Mouse (Mus musculus): ENCODE results near the gene Glis2.

Glis2 gene

GRCm38 (mm10) chr16:4603453-4603837, 8.9 kb downstream of the Glis2 start:
- DNase-seq (ENCODE audit: low spot score in 2 of 2) = no peak

DNA sequence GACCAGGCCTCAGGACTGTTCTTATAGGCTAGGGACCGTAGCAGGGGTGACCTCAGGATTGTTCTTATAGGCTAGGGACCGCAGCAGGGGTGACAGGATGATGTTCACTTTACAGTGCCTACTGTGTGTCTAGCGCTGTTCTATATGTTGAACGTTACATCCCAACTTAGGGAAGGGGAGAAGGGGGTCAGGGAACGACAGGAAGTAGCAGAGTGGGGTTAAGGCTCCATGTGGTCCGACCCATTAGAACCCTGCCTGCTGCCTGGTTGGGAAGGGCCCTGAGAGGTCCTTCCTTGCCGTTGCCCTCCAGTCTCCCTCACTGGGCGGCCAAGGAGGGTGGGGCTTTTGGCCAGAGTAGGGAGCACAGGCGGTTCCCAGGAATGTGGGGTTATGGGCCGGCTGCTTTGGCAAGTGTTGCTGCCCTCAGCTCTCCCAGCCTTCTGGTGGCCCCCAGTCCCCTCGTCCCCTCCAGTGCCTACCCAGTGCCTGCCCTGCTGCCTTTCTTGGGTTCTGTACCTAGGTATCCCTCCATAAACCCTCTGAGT, 9.9 kb downstream of the Glis2 start:
- DNase-seq (ENCODE audit: low spot score in 2 of 2) = no peak

- DNase-seq (ENCODE audit: low spot score in 2 of 2) = no peak
These were observed 11.1 kb downstream of the Glis2 start for GRCm38 (mm10) chr16:4605514-4606131.

GRCm38 (mm10) chr16:4606431-4607084, 12.0 kb downstream of the Glis2 start:
- no peak for DNase-seq (ENCODE audit: low spot score in 2 of 2)

DNA sequence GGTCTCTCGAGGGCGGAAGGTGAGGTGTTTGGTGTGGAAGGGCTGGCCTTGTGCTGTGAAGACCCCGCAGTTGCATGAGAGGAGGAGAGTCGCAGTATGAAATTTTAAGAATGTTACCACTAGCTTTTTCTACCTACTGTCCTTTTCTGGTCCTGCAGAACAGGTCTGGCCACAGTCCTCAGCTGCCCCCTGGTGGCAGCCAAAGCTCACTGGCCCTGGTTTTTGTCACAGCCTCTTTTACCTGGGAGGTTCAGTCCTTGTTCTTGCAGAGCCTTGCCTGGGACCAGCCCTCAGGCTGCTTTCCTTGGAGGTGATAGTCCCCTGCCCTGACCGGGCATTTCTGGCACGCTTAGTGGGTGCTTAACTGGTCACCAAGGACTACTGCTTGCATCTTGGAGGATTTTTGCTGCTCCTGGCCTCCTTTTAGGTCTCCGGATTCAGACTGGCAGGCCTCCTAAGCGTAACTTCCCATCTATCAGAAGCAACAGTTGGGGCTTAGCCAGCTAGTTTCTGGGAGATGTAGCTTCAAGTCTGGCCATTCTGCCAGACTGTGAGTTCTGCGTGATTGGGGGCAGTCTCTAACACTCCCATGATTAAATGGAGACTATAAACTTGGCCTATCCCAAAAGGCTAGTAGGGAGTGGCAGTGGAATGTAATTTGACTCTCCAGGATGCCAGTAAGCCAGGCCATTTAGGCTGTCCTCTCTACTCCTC, 13.5 kb downstream of the Glis2 start:
- DNase-seq (ENCODE audit: low spot score in 2 of 2) = peak; percentile 67 to 80

DNA sequence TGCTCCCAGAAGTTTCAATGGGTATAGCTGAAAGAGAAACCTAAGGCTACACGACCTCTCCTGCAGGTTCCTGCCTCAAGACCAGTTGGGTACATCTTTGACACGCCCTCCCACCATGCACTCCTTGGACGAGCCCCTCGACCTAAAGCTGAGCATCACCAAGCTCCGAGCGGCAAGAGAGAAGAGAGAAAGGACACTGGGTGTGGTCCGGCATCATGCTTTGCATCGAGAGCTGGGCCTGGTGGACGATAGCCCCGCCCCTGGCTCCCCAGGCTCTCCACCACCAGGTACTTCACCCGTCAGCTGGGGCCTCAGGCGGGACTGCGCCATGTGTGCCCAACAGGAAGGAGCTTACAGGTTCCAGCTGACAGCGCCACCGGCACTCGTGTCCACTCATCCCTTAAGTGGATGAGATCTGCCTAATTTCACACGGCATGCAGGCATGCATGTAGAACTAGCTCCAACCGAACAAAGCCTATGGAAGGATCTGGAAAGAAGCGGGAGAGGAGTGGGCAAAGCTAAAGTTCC, 14.1 kb downstream of the Glis2 start:
- no peak for DNase-seq (ENCODE audit: low spot score in 2 of 2)

DNA sequence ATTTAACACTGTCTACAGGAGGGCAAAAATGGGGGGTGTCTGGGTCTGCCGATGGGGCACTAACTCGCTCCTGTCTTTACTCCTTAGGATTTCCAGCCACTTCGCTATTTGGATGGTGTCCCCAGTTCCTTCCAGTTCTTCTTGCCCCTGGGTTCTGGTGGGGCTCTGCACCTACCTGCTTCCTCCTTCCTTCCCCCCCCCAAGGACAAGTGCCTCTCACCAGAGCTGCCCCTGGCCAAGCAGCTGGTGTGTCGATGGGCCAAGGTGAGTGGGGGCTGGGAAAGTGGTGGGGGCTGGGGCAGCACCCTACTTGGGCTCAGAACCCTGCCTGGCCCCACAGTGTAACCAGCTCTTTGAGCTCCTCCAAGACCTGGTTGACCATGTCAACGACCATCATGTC, 16.7 kb downstream of the Glis2 start:
- no peak for DNase-seq (ENCODE audit: low spot score in 2 of 2)

GRCm38 (mm10) chr16:4611676-4612075, 17.2 kb downstream of the Glis2 start:
- DNase-seq (ENCODE audit: low spot score in 2 of 2) = no peak

DNA sequence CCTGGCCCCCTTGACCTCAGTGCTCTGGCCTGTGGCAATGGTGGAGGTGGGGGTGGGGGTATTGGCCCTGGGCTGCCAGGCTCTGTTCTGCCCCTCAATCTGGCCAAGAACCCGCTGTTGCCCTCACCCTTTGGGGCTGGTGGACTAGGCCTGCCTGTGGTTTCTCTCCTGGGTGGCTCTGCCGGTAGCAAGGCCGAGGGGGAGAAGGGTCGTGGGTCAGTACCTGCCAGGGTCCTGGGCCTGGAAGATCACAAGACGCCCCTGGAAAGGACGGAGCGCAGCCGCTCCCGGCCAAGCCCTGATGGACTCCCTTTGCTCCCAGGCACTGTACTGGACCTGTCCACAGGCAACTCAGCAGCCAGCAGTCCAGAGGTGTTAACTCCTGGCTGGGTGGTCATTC, 19.2 kb downstream of the Glis2 start:
- DNase-seq (ENCODE audit: low spot score in 2 of 2) = no peak

DNA sequence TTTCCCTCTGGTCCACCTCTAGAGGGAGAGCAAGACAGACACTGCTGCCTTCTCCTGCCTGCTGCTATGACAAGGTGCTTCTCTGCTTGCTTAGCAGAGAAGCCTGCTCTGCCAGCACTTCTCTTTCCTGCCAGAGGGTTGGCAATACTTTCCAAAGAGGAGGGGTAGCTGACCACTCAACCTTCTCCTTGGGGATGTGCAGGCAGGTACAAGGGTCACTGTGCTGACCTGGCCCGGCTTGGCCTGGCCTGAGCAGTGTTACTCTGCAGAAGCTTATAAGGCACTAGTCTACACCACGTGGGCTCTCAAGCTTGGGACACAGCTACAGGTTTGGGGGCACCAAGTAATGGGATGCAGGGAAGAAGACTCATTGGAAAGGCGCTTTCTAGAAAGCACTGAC, 20.1 kb downstream of the Glis2 start:
- DNase-seq (ENCODE audit: low spot score in 2 of 2) = no peak

DNA sequence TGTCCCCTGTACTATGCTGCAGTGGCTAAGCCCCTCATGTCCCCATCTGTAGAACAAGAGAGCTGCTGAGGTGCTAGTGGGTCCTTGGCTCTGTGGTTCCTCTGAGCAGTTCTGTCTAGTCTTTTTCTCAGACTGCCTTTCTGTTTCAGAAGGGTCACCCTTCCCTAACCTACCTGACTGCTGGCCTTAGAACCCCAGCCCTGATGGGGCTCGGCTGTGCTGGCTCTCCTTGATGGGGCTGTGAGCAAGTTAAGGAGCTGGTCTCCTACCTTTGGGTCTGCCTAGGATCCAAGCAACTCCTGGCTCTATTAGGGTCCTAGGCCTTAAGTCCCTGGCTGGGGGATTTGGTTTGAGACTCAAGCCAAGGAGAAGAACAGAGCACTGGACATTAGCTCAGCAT, 20.8 kb downstream of the Glis2 start:
- DNase-seq (ENCODE audit: low spot score in 2 of 2) = no peak

- no peak for DNase-seq (ENCODE audit: low spot score in 2 of 2)
These were observed 22.3 kb downstream of the Glis2 start for GRCm38 (mm10) chr16:4616829-4617228.

DNA sequence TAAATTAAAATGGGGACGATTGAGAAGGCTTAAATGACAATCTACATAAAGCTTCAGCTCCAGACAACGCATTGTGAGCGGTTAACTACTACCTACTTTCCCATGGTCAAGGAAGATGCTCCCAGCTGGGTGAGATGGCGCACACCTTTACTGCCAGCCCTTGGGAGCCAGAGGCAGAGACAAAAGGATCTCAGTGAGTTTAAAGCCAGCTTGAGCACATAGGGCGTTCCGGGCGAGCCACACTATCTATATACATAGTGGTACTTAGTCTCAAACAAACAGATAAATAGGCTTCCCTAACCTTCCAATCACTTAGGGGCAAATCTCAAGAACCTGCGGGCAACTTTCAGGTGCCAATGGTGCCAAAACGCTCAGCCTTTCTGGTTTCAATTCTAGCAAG, 29.6 kb downstream of the Glis2 start:
- DNase-seq (ENCODE audit: low spot score in 2 of 2) = no peak

GRCm38 (mm10) chr16:4624481-4625110, 30.1 kb downstream of the Glis2 start, which contains the start of gene Pam16:
TSS of gene Pam16 (minus strand) at chr16:4624988.
- peak; percentile 84 to 89 for DNase-seq (ENCODE audit: low spot score in 2 of 2)

- no peak for DNase-seq (ENCODE audit: low spot score in 2 of 2)
These were observed 32.6 kb downstream of the Glis2 start for GRCm38 (mm10) chr16:4627105-4627504.

DNA sequence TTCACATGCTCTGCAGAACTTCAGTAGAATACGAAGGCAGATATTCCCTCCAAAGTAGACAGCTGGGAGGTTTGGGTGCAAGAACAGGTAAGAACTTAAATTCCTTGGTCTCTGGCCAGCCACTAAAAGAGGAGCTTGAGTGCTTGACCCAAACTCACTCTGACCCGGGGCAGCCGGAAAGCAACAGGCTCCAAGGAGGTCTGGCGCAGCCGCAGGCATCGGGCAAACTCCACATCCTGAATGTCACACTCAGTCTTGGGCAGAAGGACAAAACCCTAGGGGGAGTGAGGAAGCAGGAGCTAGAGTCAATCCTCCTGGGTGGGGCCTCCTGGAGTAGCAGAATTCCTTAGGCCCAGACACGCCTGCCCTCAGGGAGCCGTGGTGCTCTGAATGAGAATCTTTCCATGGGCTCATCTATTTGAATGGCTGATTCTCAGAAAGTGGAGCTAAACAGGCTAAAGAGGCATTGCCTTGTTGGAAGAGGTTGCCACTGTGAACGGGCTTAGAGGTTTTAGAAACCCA, 34.4 kb downstream of the Glis2 start:
- no peak for DNase-seq (ENCODE audit: low spot score in 2 of 2)

- peak; percentile 64 to 77 for DNase-seq (ENCODE audit: low spot score in 2 of 2)
These were observed 35.4 kb downstream of the Glis2 start for GRCm38 (mm10) chr16:4629950-4630349.

- no peak for DNase-seq (ENCODE audit: low spot score in 2 of 2)
These were observed 37.5 kb downstream of the Glis2 start for GRCm38 (mm10) chr16:4632050-4632449.

GRCm38 (mm10) chr16:4633661-4634060, 39.1 kb downstream of the Glis2 start:
- no peak for DNase-seq (ENCODE audit: low spot score in 2 of 2)

DNA sequence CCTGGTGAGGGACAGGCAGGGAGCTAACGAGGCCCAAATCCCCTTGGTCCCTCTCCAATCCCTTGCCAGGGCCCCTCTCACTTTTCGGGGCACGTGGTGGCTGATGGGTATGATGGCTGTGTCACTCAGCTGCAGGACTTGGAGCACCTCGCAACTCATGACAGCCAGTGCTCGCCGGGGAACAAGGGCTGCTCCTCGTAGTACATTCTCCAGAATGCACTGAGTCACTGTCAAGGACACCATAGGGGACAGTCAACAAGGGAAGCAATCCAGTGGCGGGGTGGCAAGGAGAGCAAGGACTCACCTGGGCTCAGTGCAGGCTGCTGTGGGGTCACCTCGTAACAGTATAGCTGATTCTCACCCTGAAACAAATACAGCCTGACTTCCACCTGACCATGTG, 40.2 kb downstream of the Glis2 start:
- no peak for DNase-seq (ENCODE audit: low spot score in 2 of 2)

DNA sequence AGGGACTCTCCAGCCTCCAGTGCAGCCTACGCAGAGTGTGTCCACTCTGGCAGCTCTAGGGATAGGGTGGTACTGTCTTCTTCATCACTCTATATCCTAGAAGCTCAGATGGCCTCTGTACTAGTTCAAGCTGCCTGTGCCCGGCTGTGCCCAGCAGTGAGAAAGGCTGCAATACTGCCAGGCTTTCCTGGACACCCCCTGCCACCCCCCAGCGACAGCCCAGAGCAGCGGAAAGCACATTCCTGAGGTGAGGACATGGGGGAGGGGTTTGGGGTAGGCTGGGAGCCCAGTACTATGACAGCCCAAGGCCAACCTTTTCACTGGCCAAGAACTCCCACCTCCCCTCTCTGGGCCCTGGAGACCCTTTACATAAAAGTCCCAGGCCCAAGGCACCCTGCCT, 41.2 kb downstream of the Glis2 start:
- DNase-seq (ENCODE audit: low spot score in 2 of 2) = no peak

GRCm38 (mm10) chr16:4638891-4639390, 44.4 kb downstream of the Glis2 start:
- DNase-seq (ENCODE audit: low spot score in 2 of 2) = no peak

All from urinary bladder, adult 18-20 months (tissue).